Mouse (Mus musculus): Measurements from ENCODE around the gene Atxn1. TPM values are rescaled to one million over a fixed set of nuclear protein-coding genes. Genes with fewer than 3 reads are reported as not detected.
A peak's percentile ranks its signal among the peaks of the same experiment; 100 is the strongest.

Gene Atxn1
- 100 to 1,000 TPM; 126 to 156 TPM for total RNA-seq (2021)

DNA sequence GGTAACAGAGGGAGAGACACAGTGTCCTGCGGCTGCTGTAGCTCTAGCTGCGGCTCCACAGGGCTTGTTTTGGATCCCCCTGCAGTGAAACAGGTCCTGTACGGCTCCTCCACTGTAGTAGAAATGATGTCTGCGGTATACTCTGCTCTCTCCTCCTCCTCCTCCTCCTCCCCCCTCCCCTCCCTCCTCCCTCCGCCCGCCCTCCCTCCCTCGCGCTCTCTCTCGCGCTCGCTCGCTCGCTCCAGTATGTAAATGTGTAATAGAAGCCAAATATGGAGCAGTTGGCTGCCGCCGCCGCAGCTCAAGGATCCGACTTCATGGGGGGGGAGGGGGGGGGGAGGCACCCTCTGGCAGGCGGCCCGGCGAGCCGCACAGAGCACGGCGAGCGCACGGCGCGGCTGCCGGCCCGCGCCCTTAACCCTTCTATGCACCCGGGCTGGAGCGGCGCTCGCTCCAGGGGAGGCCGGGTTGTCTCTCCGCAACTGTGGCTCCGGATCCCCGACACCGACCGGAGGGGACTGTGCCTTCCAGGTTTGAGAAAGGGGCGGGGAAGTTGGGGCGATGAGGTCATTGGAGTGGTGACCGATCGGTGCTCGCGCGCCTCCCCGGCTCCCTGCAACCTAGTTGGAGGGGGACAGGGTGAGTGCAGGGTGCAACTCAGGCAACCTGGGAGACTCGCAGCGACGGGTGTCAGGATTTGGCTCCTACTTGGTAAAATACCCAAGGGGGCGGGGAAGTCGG, at the start of gene Atxn1:
Atxn1 (minus strand) TSS at position 156 of the 741 bp plus-strand sequence.
- peak; percentile 51 to 54 for DNase-seq

- no peak for DNase-seq
These were observed 46.4 kb upstream of the Atxn1 start for GRCm38 (mm10) chr13:46011232-46011631.

- no peak for DNase-seq
These were observed 45.3 kb upstream of the Atxn1 start for GRCm38 (mm10) chr13:46010075-46010474.

DNA sequence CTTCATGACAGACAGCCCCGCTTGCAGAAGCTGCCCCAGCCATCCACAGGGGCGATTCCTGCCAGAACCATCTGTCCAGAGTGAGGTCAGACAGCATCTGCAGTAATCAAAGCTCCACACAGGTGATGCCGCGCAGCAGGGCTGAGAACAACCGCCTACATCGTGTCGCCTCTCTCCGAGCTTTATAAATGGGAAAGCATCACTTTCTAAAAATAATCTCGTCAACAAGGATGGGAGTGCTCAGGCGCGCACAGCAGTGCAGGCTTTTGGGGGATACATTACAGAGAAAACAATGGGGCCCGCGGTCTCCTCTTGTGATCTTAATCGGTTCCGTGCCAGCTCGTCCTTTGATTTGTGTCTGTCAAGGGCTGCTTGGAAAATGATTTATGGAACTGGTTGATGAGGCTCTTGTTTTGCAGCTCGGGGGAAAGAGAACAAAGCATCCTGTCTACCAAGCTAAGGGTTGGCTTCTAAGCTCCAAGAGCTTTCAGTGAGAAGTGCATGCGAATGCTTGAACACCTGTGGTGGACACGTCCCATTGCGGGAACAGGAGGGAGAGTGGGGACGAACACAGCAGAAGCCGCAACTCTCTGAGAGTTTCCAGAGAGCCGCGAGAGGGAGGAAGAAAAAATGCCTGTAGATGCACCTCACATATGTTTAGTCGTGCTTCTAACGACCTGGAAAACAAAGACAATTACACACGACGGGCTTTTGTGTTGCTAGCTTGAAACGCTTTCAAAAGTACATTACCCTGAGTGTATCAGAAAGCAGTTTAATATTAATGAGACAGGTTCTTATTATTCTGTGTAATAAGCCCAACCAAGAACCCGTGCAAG, 44.2 kb upstream of the Atxn1 start:
- peak; percentile 51 for DNase-seq

DNA sequence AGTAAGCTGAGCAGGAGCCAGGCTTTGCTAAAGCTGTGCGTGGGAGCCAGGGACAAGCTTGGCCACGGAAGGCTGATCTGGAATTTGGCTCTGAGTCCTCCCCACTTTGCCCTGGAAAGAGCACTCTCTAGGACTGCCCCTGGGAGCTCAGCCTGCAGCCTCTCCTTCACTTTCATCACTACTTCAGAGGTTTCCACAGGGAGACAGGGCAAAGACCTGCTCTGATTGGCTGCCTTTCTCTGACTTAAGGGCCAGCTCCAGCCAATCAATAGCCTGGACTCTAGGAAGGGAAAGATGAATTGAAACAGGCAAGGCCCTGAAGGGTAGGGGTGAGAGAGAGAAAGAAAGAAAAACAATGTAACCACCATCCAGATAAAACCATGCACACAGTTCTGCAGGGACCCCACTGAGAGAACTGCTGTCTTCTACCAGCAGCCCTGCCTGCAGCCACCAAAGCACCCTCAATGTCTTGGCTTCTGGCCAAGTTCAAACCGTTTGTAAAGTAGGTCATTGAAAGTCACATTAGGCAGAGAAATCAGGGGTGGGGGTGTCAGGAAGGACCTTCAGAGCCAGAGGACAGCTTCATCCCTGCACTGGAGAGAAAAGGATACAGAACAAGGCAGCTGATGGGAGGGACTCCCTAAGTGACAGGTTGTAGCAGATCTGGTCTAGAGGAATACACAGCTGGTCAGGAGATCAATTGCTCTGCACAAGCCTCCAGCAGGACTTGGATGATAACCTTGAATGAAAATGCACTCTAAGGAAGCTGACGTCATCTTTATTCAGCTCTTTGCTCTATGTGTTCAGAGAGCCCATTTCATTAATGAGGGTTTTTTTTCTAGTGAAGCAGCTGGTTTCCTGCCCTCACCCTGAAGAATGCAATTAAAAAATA, 41.6 kb upstream of the Atxn1 start:
- peak; percentile 29 to 36 for DNase-seq

DNA sequence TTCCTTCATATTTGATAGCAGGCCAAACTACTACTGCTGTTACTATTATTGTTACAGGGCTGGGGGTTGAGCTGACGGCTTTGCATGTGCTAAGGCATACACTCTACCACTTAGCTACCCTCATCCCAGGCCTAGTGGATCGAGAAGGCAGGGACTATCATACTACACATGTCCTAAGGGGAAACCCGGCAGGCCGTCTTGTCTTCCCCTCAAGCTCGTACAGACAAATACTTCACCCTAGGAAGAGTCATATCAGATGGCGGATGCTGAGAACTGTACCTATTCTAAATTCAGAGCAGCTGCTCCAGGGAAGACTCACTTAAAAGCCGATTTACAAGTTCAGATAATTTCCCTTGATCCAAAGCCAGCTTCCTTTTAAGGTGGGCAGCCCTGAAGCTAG, 40.8 kb upstream of the Atxn1 start:
- no peak for DNase-seq

DNA sequence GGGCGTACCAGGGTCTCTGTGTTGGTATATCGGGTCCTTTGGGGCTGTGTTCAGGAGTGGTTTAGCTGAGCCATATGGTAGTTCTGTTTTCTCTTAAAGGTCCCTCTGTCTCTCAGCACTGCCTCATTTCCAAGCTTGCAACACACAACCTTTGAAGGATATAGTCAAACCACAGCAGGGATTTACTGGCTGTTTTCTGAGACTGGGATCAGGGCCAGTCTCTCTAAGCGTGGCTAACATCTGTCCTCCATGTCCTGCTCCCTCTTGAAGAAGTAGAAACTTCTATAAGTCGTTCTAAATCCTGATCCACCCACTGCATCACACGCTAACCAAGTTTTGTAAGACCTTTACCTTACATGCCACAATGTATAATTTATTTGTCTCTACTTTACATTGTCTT, 36.5 kb upstream of the Atxn1 start:
- no peak for DNase-seq

- no peak for DNase-seq
These were observed 28.1 kb upstream of the Atxn1 start for GRCm38 (mm10) chr13:45992953-45993352.

DNA sequence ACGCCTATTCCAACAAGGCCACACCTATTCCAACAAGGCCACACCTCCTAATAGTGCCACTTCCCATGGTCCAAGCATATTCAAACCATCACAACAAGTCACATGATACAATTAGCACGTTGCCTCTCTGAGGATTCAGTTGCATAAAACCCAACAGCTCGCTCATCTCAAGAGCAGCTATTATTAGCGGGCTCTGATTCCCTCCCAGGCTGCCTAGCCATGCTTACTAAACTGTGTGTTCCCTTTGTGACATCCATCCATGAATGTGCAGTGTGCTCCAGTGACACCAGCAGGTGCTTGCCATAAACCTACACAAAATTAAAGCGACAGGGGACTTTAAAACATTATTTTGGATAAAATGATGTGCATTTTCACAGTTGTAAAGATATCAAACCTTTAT, 25.7 kb upstream of the Atxn1 start:
- no peak for DNase-seq

DNA sequence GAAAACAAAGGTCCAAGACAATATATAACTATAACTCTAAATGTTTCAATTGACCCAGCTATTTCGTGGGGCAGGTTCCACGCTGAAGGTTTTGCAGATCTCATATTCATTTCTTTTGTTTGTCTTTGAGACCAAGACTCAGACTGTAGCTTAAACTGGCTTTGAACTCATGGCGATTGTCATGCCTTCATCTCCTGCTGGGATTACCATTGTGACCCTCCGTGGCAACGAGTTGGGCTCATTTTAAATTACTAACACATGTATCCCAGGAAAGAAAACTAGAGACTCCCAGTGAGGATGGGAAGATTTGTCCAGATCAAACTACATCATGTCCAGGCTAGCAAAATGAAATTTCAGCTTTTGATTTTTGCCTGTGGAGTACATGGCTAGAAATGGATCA, 14.4 kb upstream of the Atxn1 start:
- no peak for DNase-seq

GRCm38 (mm10) chr13:45976894-45977293, 12.1 kb upstream of the Atxn1 start:
- DNase-seq = no peak

GRCm38 (mm10) chr13:45974651-45975050, 9.8 kb upstream of the Atxn1 start:
- no peak for DNase-seq

DNA sequence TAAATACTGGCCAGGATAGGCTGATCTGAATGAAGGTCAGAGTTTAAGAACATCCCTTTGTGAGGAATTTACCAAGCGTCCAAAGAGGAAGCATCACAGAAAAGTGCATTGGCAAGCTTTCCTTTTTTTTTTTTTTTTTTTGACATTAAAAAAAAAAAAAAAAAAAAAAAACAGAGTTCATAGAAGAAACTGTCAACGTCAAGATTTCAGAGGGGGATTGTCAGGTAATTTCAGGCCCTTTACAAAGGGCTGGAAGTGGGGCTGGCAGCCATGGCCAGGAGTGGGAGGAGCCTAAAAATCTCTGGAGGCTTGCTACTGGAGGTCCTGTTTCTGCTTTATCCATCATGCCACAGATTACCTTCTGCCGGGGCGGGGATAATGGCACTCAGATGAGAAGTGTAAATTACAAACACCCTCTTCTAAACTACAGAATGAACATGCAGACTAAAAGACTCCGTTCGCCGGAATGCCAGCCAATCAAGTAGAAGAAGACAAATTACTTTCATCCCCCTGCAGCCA, 9.2 kb upstream of the Atxn1 start:
- no peak for DNase-seq

DNA sequence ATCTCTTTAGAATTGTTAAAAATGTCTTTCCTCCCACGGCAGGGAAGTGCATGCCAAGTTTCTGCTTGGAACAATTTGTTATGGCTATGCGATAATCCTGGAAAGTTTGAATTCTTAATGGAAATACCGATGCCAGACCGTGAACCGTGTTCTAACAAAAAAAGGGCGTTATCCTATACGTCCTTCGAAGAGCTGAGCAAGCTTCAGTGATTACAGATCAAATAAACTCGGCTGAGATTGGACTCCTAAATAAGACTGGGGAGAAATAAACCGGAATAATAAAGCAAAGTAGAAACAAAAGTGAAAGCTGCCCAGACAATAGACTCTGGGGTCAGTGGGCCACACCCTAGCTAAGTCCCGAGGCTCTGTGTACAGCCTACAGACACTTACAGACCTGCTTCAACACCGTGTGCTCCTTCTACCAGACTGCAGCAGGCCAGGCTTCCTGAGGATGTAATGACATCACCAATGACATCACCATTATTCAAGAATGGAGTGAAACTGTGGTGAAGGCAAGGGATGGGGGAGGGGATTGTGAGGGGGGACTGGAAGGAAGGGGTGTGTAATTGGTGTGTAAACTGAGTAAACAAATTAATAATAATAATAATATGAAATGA, 6.2 kb upstream of the Atxn1 start:
- DNase-seq = no peak

GRCm38 (mm10) chr13:45968206-45968605, 3.4 kb upstream of the Atxn1 start:
- DNase-seq = no peak

DNA sequence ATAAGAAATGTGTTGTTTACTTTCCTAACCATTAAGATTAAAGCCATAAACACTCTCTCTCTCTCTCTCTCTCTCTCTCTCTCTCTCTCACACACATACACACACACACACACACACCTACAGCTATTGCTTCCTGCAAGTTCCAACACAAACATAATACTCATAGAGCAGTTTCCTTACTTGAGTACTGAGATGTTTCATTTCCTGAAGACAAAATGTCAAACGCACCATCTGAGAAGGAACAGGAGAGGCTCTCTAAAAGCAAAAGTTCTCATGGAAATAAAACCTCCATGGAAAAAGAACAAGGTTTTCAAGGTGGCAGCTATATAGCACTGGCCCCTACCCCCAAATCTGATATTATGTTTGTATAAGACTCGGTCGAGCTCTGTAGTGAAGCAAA, 2.6 kb upstream of the Atxn1 start:
- DNase-seq = no peak

DNA sequence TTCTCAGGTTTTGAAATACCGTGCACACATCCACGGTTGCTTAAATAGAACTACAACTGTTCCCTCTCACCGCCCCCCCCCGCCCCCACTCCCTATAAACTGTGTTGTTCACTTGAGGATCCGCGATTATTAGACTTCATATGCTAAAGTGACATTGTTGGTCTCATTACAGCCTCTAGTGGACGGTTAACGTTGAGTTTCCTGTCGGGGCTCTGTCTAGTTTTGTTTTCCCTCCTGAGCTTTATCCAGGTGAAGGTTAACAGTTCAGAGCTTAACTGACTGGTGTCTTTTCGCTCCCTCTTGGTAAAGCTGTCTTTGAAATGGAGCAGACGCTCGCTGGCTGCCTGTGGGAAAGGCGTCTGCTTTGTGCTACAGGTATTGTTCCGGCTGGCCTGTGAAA, 1.8 kb upstream of the Atxn1 start:
- no peak for DNase-seq

DNA sequence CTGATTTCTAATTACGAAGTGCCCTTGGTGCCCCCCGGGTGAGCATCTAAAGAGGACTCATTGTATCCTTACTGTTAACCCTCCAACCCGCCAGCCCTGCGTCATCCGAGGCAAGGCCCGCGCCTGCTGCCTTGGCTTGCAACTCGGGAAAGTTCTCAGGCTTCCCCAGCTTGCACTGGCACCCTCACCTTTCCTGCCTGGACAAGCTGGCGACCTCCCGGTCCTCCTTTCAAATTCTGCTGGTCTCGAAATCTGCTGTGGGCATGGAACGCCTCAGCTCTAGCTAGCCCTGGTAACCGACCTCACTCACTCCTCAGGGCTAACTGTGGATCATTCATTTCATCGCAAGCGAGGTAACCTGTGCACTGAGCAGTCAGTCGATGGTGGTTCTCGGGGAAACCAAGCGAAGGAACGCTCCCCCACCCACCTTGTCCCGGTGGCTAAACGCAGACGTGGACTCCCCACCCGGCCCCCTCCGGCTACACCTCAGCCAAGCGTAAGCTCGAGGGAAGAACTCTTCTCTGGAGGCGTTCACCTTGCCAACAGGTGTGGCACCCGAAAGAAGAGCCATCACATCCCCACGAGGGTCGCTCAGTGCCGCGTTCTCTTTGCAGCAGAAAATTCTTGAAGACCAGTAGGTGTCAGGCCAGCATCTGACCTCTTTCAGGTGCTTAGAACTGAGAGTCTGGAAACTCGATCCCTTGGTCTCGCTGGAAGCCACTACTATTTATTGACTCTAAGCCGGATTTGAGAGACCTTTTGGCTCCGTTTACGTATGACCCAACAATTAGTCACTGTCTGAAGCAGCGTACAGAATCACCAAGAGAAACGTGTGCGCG, 1.0 kb upstream of the Atxn1 start:
- peak; percentile 42 to 44 for DNase-seq

DNA sequence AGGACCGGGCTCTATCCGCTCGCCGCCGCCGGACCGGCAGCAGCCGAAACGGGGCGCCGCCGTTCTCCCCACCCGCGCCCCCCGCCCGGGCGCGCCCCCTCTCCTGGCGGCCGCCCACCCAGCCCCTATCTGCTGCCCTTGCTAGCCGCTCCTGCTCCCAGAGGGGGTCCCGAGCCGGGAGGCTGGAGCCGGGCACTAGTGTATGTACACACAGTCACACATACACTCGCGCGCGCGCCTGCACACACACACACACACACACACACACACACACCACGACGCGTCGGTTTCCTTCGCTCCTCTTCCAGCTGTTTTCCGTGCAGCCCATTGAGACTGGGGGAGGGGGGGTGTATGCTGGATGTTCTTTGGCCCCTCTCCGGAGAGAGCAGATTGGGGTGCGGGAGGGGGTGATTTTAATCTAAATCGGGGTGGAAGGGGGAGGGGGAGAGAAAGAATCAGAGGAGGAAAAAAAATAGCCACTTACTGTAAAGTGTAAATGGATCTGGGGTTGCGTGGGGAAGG, 416 bp downstream of the Atxn1 start:
- DNase-seq = no peak

- DNase-seq = peak; percentile 71 to 77
These were observed 1.1 kb downstream of the Atxn1 start for GRCm38 (mm10) chr13:45963497-45964330.
